Mouse (Mus musculus) testis, adult 2 months (tissue): Measurements from ENCODE around the gene 1110065P20Rik. TPM values are rescaled to one million over a fixed set of nuclear protein-coding genes. Genes with fewer than 3 reads are reported as not detected.

ENCODE experiments used
- H3K27ac ChIP-seq: fragments of 200-500 bp; 2 replicates; pipeline ENCODE4 v1.5.1; 2012; ENCODE audit warnings: low read depth, low read length; ENCODE audit not compliant: control insufficient read depth, insufficient read depth
- H3K27me3 ChIP-seq: fragments of 200-500 bp; 2 replicates; pipeline ENCODE4 v1.6.1; 2012; ENCODE audit warnings: mild to moderate bottlenecking, low read length, moderate library complexity; ENCODE audit not compliant: control insufficient read depth, insufficient read depth
- H3K36me3 ChIP-seq: fragments of 200-500 bp; 2 replicates; pipeline ENCODE4 v1.6.1; 2012; ENCODE audit warnings: mild to moderate bottlenecking, low read length; ENCODE audit not compliant: control insufficient read depth, insufficient read depth
- H3K4me1 ChIP-seq: fragments of 200-500 bp; 2 replicates; pipeline ENCODE4 v1.6.1; 2012; ENCODE audit warnings: low read length; ENCODE audit not compliant: control insufficient read depth, insufficient read depth
- H3K4me3 ChIP-seq: fragments of 200-500 bp; 2 replicates; pipeline ENCODE4 v1.5.1; 2012; ENCODE audit warnings: low read depth, mild to moderate bottlenecking, low read length, moderate library complexity, mixed read lengths; ENCODE audit not compliant: control insufficient read depth
- CTCF ChIP-seq: fragments of 200-500 bp; IDR thresholded peaks from 2 replicates; pipeline ENCODE4 v1.5.1; 2012; ENCODE audit warnings: low read depth, mild to moderate bottlenecking, inconsistent platforms, low read length, moderate library complexity; ENCODE audit not compliant: control insufficient read depth, insufficient read depth, insufficient replicate concordance
- POLR2A ChIP-seq: fragments of 200-500 bp; IDR thresholded peaks from 2 replicates; pipeline ENCODE4 v1.6.1; 2012; ENCODE audit warnings: low read depth, mild to moderate bottlenecking, inconsistent platforms, low read length, moderate library complexity; ENCODE audit not compliant: control insufficient read depth
- polyA plus RNA-seq: library from polyadenylated mRNA; depleted of rRNA; stranded (reverse); fragments of >200 nt; gene quantifications from 2 replicates; pipeline ENCODE4 v1.2.3, GENCODE M21; 2012; rRNA removed

Gene 1110065P20Rik
- polyA plus RNA-seq = 195 and 219 TPM in 2 replicates

DNA sequence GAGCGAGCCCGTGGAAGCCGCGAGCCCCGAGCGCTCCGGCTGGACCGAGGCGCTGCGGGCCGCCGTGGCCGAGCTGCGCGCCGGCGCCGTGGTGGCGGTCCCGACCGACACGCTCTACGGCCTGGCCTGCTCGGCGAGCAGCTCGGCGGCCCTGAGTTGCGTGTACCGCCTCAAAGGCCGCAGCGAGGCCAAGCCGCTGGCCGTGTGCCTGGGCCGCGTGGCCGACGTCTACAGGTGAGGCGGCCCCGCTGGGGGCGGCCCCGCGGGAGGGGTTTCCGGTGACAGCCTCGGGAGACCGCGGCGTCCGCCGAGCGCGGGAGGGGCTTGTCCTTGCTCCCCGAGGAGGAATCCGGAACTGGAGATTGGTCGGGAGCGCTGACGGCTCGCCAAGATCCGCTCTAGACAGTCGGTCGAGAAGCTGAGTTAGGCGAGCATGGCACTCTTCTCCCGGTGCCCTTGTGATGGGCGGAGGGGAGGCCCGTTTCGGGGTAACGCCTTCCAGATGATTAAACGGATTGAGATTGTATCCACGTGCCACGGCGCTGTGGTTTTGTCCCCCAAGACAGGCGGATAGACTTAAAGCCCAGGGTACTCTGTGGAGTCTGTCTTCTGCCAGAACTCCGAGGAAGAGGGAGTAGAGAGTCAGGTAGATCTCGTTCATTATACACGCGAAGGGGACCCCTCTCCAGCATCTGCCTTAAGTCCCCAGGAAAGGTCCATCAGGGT, at the start of gene 1110065P20Rik:
TSS of gene 1110065P20Rik (minus strand) at position 264 of the 726 bp plus-strand sequence.
- Histone ChIP-seq H3K27ac (peak within 1 kb of the TSS; percentile 93), H3K27me3 (no peaks in the 10 kb centered on the region), H3K4me1 (peaks cover 15% of the 10 kb centered on the region), H3K4me3 (peak within 1 kb of the TSS; percentile 99), H3K36me3 (peaks cover 2% of the 10 kb centered on the region)
- TF ChIP-seq POLR2A (peak; percentile 55), CTCF (no peak; the same call in 1 of the 2 replicates)

- no peak for TF ChIP-seq POLR2A
- no peak overlapping the region for H3K4me3 ChIP-seq
- H3K27me3 ChIP-seq = no peaks in the 10 kb centered on the region
- no peak overlapping the region for H3K27ac ChIP-seq
- H3K36me3 ChIP-seq = no peaks in the 10 kb centered on the region
- peaks cover 10% of the 10 kb centered on the region for H3K4me1 ChIP-seq
Observed at GRCm38 (mm10) chr4:124899906-124900305, 48.9 kb upstream of the 1110065P20Rik start.

DNA sequence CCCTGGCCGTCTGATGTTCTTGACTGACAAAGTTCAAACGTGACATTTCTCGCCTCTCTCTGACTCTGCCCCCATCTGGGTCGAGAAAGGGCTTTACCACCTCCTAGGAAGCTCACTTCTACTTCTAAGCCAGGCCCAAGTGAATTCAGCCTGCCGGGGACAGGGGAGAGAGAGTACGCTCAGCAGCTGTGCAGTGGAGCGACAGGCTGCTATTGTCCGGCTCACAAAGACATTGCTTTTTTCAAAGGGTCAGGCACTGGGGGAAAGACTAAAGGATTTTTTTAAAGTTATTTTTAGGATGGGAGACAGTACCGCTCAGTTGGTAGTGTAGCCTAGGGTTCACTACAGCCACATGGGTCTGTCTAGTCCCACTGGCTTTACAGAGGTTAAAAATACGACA, 47.4 kb upstream of the 1110065P20Rik start:
- no peaks in the 10 kb centered on the region for H3K36me3 ChIP-seq
- no peaks in the 10 kb centered on the region for H3K27me3 ChIP-seq
- H3K27ac ChIP-seq = no peak overlapping the region
- H3K4me3 ChIP-seq = no peak overlapping the region
- no peak for TF ChIP-seq CTCF
- peaks cover 11% of the 10 kb centered on the region for H3K4me1 ChIP-seq

DNA sequence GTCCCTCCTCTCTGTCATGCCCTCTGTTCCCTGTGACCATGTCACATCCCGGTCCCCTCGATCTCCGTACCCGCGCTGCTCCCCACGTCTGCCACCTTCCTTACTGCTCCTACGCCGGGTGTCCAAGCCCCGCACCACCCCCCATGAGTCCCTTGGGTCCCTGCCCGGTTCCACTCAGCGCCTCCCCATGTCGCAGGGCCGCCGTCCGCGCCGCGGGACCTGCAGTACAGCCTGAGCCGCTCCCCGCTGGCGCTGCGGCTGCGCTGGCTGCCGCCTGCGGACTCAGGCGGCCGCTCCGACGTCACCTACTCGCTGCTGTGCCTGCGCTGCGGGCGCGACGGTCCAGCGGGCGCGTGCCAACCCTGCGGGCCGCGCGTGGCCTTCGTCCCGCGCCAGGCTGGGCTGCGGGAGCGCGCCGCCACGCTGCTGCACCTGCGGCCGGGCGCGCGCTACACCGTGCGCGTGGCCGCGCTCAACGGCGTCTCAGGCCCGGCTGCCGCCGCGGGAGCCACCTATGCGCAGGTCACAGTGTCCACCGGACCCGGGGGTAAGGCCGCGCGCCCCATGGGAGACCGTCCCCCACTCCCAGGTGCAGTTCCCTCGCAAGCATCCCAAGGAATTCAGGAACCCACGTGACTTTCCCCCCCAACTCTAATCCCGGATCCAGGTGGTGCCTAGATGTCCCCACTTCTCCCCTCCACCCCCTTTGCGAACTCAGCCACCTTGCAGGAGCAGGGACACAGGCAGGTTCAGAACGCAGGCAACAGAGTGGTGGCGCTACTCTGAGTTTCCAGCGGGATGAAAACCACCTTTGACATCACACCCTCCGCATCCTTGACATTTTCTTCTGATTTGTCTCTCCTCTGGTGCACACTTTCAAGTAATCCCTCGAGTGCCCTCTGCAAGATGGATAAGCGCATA, 43.8 kb upstream of the 1110065P20Rik start:
- Histone ChIP-seq H3K27ac (no peak overlapping the region), H3K4me1 (peaks cover 10% of the 10 kb centered on the region), H3K4me3 (peak overlapping the region; percentile 51), H3K36me3 (no peaks in the 10 kb centered on the region), H3K27me3 (no peaks in the 10 kb centered on the region)
- no peak for TF ChIP-seq CTCF
- TF ChIP-seq POLR2A = no peak

GRCm38 (mm10) chr4:124893769-124894168, 42.8 kb upstream of the 1110065P20Rik start:
- Histone ChIP-seq H3K36me3 (no peaks in the 10 kb centered on the region), H3K27me3 (no peaks in the 10 kb centered on the region), H3K4me3 (peak overlapping the region; percentile 51), H3K4me1 (peaks cover 8% of the 10 kb centered on the region), H3K27ac (no peak overlapping the region)
- TF ChIP-seq POLR2A (no peak), CTCF (no peak)

DNA sequence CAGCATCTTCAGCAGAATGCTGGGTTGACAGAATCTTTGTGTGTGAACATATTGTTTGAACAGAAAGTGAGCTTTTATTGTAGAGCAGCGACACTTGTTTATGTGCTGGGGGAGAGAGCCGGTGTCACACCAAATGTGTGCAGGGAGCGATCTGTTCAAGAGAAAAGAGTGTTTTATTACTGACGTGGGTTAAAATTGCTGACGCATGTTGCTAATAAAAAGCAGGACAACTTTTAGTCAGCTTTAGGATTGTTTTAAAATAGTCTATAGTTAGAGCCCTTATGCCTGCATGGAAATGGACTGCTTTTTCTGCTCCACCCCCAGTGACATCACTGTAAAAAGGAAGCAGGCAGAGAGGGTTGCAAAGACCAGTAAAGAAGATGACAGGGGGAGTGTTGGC, 39.8 kb upstream of the 1110065P20Rik start:
- Histone ChIP-seq H3K27ac (no peak overlapping the region), H3K27me3 (peaks cover 2% of the 10 kb centered on the region; the same call in 1 of the 2 replicates), H3K36me3 (no peaks in the 10 kb centered on the region), H3K4me3 (no peak overlapping the region), H3K4me1 (peaks cover 7% of the 10 kb centered on the region)
- TF ChIP-seq POLR2A (no peak), CTCF (no peak)

DNA sequence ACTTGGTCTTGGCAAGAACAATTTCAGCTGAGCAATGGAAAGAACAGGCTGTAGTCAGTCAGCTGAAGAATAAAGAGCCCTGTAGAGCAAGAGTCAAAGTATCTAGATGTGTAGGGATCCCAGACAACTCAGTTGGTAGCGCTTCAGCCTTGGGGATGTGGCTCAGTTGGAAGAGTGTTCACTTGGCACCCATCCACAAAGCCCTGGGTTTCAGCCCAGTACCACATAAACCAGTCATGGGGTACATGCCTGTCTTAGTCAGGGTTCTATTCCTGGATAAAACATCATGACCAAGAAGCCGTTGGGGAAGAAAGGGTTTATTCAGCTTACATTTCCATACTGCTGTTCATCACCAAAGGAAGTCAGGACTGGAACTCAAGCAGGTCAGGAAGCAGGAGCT, 38.9 kb upstream of the 1110065P20Rik start:
- H3K4me1 ChIP-seq = peaks cover 7% of the 10 kb centered on the region
- no peaks in the 10 kb centered on the region for H3K36me3 ChIP-seq
- H3K4me3 ChIP-seq = no peak overlapping the region
- H3K27ac ChIP-seq = no peak overlapping the region
- peaks cover 2% of the 10 kb centered on the region; the same call in 1 of the 2 replicates for H3K27me3 ChIP-seq
- TF ChIP-seq CTCF = no peak
- no peak for TF ChIP-seq POLR2A
